Mouse (Mus musculus): ENCODE data around the gene Nhs.

DNA sequence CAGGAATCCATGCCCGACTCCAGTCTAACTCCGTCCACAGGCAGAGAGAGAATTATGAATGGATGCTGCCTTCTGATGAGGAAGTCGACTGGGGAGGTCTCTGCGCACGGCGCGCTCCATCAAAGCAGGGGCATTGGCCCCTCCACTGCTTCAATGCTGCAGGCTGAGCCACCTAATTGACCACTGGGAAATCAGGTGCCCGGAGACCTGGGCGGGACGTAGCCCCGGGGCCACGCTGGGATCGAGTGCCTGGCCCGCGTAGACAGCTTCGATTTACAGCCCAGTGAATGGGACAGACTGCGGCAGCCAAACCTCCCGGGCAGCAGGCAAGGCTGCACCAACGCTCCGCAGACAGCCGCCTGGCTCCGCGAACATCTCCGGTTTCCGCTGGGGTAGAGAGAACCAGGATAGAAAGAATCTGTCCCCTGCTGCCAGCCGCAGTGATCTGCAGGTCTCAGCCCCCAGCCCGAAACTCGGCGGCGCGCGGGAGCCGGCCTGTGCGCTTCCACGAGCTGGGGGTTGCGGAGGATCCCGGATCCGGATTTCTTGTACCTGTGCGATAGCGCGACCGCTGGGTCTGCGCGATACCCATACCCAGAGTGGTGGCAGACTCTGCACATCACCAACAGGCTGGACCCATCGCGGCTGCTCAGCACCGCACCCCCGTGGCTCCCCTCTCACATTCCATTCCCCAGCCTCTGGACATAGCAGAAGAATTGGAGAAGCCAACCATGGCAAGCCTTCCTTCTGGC lies 250.7 kb downstream of the Nhs start:
- TF ChIP-seq CTCF (IDR thresholded peaks at IDR 0.05) (no peak), POLR2A (IDR thresholded peaks at IDR 0.05; ENCODE audit: insufficient read depth, low read depth, low read length) (no peak), EP300 (IDR thresholded peaks at IDR 0.05; ENCODE audit: insufficient read depth, low read depth, low read length) (no peak)

Data from heart, adult 2 months (tissue).